Mouse (Mus musculus): Measurements from ENCODE around the gene Ltbp1. TPM values are rescaled to one million over a fixed set of nuclear protein-coding genes. Genes with fewer than 3 reads are reported as not detected.

Ltbp1 gene
- polyA plus RNA-seq, 1 experiment from 2014 or later, result 1.6 TPM

GRCm38 (mm10) chr17:75074978-75075699 lies 69.8 kb downstream of the Ltbp1 start:
- H3K4me3 ChIP-seq, result no peak overlapping the region
- WGBS, result 73% methylated on average over 19 of the region's 19 CpGs
- 0 out of 2 replicates have a peak, but pooled peaks cover 3% of the 10 kb centered on the region for H3K27me3 ChIP-seq
- H3K9me3 ChIP-seq, result no peaks in the 10 kb centered on the region
- H3K27ac ChIP-seq (replicated peaks), result no peak overlapping the region
- H3K9ac ChIP-seq, result no peak overlapping the region
- no peaks in the 10 kb centered on the region for H3K4me1 ChIP-seq (replicated peaks)
- H3K36me3 ChIP-seq, result no peaks in the 10 kb centered on the region
- no peak overlapping the region for H3K4me2 ChIP-seq
- no peak for ATAC-seq (ENCODE audit: low FRiP score, low read depth)

GRCm38 (mm10) chr17:75081401-75081800 lies 76.0 kb downstream of the Ltbp1 start:
- H3K36me3 ChIP-seq, result no peaks in the 10 kb centered on the region
- H3K4me1 ChIP-seq (replicated peaks), result no peaks in the 10 kb centered on the region
- H3K27ac ChIP-seq (replicated peaks), result no peak overlapping the region
- H3K4me3 ChIP-seq, result no peak overlapping the region
- H3K4me2 ChIP-seq, result no peak overlapping the region
- H3K9me3 ChIP-seq, result no peaks in the 10 kb centered on the region
- 86% methylated on average over 2 of the region's 2 CpGs for whole genome bisulfite sequencing
- H3K9ac ChIP-seq, result no peak overlapping the region
- H3K27me3 ChIP-seq, result no peaks in the 10 kb centered on the region
- ATAC-seq (ENCODE audit: low FRiP score, low read depth), result no peak

DNA sequence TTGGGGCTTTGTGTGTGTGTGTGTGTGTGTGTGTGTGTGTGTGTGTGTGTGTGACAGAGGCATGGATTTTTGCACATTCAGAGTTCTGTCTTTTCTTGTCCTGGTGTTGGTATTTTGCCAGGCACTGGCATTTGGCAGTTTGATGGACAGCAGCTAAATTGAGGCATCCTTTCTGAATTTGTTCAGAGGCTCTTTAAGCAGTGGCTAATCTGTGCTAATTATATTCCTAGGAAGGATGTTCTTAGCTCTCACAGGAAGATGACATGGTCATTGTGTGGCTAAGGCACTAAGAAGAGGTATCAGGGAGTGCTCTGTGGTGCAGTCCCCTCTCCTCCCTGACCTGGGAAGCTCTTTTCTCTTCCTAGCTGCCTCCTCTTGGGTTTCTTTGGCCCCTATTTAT lies 77.1 kb downstream of the Ltbp1 start:
- H3K9me3 ChIP-seq, result no peaks in the 10 kb centered on the region
- no peaks in the 10 kb centered on the region for H3K4me1 ChIP-seq (replicated peaks)
- no peak overlapping the region for H3K4me3 ChIP-seq
- H3K27me3 ChIP-seq, result no peaks in the 10 kb centered on the region
- ATAC-seq (ENCODE audit: low FRiP score, low read depth), result no peak
- no peak overlapping the region for H3K27ac ChIP-seq (replicated peaks)
- no peaks in the 10 kb centered on the region for H3K36me3 ChIP-seq
- no peak overlapping the region for H3K4me2 ChIP-seq
- H3K9ac ChIP-seq, result no peak overlapping the region

DNA sequence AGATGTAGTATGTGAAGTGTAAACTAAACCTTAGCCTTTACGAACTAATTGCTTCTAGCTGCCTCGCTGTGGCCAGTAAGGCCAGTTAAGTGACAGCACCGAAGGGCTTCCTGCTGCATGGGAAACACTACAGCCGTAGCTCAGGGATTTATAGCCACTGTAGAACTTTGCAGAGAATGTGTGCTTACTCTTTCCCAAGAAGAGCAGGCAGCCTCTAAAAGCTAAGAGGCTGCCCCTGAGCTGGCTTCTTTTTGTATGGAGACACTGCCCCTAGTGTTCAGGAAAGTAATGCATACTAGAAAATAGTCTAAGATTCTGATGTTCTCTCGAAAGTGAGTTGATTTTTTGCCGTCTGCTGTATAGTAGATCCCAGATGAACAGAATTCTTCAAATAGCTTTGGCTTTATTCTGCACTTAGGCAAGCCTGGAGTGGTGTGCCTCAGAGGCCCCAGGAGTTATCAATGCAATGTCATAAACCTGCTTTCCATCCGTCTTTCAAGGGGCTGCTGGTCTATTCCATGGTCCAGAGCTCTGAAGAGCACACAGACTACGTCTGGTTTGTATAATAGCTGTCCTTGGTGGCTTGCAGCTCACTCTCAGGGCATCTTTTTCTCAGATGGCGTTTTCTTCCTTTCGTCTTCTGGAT lies 82.1 kb downstream of the Ltbp1 start:
- WGBS, result 54% methylated on average over 10 of the region's 10 CpGs
- no peaks in the 10 kb centered on the region for H3K27me3 ChIP-seq
- no peak overlapping the region for H3K4me2 ChIP-seq
- 0 out of 2 replicates have a peak, but pooled peaks have one; percentile 51 for ATAC-seq (ENCODE audit: low FRiP score, low read depth)
- no peak overlapping the region for H3K9ac ChIP-seq
- no peaks in the 10 kb centered on the region for H3K4me1 ChIP-seq (replicated peaks)
- no peaks in the 10 kb centered on the region for H3K9me3 ChIP-seq
- no peak overlapping the region for H3K4me3 ChIP-seq
- H3K27ac ChIP-seq (replicated peaks), result no peak overlapping the region
- no peaks in the 10 kb centered on the region for H3K36me3 ChIP-seq

GRCm38 (mm10) chr17:75088232-75088631 lies 82.9 kb downstream of the Ltbp1 start:
- WGBS, result 65% methylated on average over 4 of the region's 4 CpGs
- Histone ChIP-seq H3K4me1 (replicated peaks) (no peaks in the 10 kb centered on the region), H3K9ac (no peak overlapping the region), H3K27ac (replicated peaks) (no peak overlapping the region), H3K4me2 (no peak overlapping the region), H3K9me3 (no peaks in the 10 kb centered on the region), H3K36me3 (no peaks in the 10 kb centered on the region), H3K27me3 (no peaks in the 10 kb centered on the region), H3K4me3 (no peak overlapping the region)
- no peak for ATAC-seq (ENCODE audit: low FRiP score, low read depth)

DNA sequence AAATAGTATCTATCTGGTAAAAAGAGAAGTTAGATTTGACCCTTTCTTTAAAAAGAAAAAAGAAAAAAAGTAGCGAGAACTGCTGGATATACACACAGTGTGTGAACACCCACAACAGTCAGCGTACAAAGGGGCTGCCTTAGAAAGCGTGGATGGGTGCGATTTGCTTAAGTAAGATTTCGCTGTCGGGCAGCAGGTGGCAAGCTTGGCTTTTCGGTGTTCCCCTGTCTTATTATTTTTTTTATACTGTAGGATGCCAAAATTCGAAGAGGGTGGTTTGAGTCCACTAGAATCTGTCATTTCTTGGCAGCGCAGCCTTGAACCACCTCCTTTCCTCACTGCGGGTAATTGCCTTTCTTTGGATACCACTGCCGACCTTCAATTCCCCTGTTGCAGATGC lies 83.4 kb downstream of the Ltbp1 start:
- Histone ChIP-seq H3K4me1 (replicated peaks) (no peaks in the 10 kb centered on the region), H3K4me2 (no peak overlapping the region), H3K27me3 (no peaks in the 10 kb centered on the region), H3K9me3 (no peaks in the 10 kb centered on the region), H3K36me3 (no peaks in the 10 kb centered on the region), H3K9ac (no peak overlapping the region), H3K4me3 (no peak overlapping the region), H3K27ac (replicated peaks) (no peak overlapping the region)
- peak; percentile 71; the same call in 1 of the 2 replicates for ATAC-seq (ENCODE audit: low FRiP score, low read depth)
- WGBS, result 70% methylated on average over 11 of the region's 11 CpGs

DNA sequence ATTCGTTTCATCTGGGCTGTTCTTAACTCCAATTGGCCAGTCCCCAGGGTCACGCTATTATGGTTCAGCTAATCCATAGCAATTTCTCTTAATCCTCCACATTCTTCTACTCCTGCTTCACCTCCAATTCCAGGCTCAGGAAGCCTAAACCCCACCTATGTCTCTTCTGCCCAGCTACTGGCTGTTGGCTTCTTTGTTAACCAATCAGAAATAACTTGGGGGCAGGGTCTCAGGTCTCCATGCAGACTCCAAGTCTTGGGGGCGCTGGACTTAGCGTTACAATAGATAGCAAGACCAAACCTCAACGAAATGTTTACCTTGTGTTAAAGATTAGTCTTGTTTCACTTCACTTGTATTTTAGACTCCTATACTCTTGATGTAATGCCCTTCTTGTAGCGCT lies 85.2 kb downstream of the Ltbp1 start:
- ATAC-seq (ENCODE audit: low FRiP score, low read depth), result no peak
- WGBS, result 85% methylated on average over 6 of the region's 6 CpGs
- Histone ChIP-seq H3K9me3 (no peaks in the 10 kb centered on the region), H3K4me2 (no peak overlapping the region), H3K4me3 (no peak overlapping the region), H3K9ac (no peak overlapping the region), H3K36me3 (no peaks in the 10 kb centered on the region), H3K27ac (replicated peaks) (no peak overlapping the region), H3K27me3 (no peaks in the 10 kb centered on the region), H3K4me1 (replicated peaks) (no peaks in the 10 kb centered on the region)

GRCm38 (mm10) chr17:75093563-75093962 lies 88.2 kb downstream of the Ltbp1 start:
- no peak for ATAC-seq (ENCODE audit: low FRiP score, low read depth)
- H3K9me3 ChIP-seq, result no peaks in the 10 kb centered on the region
- no peak overlapping the region for H3K4me3 ChIP-seq
- WGBS, result 91% methylated on average over 3 of the region's 3 CpGs
- H3K4me2 ChIP-seq, result no peak overlapping the region
- no peak overlapping the region for H3K27ac ChIP-seq (replicated peaks)
- H3K36me3 ChIP-seq, result no peaks in the 10 kb centered on the region
- H3K9ac ChIP-seq, result no peak overlapping the region
- no peaks in the 10 kb centered on the region for H3K27me3 ChIP-seq
- H3K4me1 ChIP-seq (replicated peaks), result no peaks in the 10 kb centered on the region

DNA sequence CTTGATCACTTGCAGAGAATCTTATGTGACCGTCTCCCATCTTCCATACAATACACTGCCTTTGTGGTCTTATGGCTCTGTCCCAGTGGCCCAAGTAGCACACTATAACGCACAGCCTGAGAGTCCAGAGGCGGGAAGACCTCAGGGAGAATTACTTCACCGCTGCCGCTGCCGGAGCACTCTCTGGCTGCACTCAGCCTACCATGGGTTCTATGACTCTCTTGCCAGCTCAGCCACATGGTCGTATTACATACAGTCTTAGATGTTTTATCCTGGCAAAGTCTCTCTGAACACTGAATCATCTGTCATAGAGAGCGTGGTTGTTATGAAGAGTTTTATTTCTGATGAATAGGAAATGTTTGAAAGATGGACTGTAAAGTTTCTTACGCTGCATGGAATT lies 89.2 kb downstream of the Ltbp1 start:
- Histone ChIP-seq H3K9ac (no peak overlapping the region), H3K27me3 (no peaks in the 10 kb centered on the region), H3K9me3 (no peaks in the 10 kb centered on the region), H3K4me2 (no peak overlapping the region), H3K4me3 (no peak overlapping the region), H3K4me1 (replicated peaks) (no peaks in the 10 kb centered on the region), H3K36me3 (no peaks in the 10 kb centered on the region), H3K27ac (replicated peaks) (no peak overlapping the region)
- no peak for ATAC-seq (ENCODE audit: low FRiP score, low read depth)
- 93% methylated on average over 9 of the region's 9 CpGs for WGBS

DNA sequence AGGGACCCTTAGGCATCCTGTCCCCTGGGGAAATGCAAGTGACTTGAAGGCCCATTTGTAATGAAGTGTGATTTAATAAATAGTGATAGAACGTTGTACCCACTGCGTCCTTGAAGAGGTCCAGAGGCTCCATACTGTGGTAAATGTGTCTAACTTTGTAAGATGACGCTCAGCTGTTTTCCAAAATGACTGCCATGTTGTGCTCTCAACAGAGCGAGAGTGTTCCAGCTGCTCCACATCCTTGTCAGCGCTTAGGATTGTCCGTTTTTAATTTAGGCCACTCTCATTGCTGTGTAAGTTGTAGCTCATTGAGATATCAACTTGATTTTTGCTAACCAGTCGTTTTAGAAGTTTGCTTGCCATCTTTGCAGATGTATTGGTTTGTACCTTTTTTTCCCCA lies 91.4 kb downstream of the Ltbp1 start:
- Histone ChIP-seq H3K27me3 (no peaks in the 10 kb centered on the region), H3K4me1 (replicated peaks) (no peaks in the 10 kb centered on the region), H3K9me3 (no peaks in the 10 kb centered on the region), H3K4me3 (no peak overlapping the region), H3K4me2 (no peak overlapping the region), H3K27ac (replicated peaks) (no peak overlapping the region), H3K9ac (no peak overlapping the region), H3K36me3 (no peaks in the 10 kb centered on the region)
- WGBS, result 56% methylated on average over 7 of the region's 7 CpGs
- no peak for ATAC-seq (ENCODE audit: low FRiP score, low read depth)

GRCm38 (mm10) chr17:75097367-75097766 lies 92.0 kb downstream of the Ltbp1 start:
- H3K4me1 ChIP-seq (replicated peaks), result no peaks in the 10 kb centered on the region
- H3K4me2 ChIP-seq, result no peak overlapping the region
- H3K9me3 ChIP-seq, result no peaks in the 10 kb centered on the region
- H3K27me3 ChIP-seq, result no peaks in the 10 kb centered on the region
- no peaks in the 10 kb centered on the region for H3K36me3 ChIP-seq
- WGBS, result 36% methylated on average over 3 of the region's 3 CpGs
- H3K4me3 ChIP-seq, result no peak overlapping the region
- no peak overlapping the region for H3K27ac ChIP-seq (replicated peaks)
- no peak for ATAC-seq (ENCODE audit: low FRiP score, low read depth)
- H3K9ac ChIP-seq, result no peak overlapping the region

DNA sequence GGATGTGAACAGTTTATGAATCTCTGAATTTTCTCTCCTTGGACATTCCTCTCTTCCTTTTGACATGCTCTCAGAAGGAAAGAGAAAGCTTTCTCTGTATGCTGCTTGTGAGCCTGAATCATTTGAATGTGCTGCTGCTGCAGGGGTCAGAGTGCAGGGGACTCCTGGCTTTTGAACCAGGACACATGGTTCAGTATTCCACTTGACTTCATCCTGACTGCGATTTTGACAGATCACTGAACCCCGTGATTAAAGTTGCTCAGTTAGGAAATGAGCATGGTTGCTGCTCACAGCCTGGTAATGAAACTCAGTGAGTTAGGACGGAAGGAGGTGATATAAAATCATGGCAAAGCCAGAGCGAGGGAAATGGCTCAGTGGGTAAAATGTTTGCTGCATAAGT lies 95.8 kb downstream of the Ltbp1 start:
- Histone ChIP-seq H3K27ac (replicated peaks) (no peak overlapping the region), H3K4me2 (no peak overlapping the region), H3K4me3 (no peak overlapping the region), H3K27me3 (no peaks in the 10 kb centered on the region), H3K36me3 (no peaks in the 10 kb centered on the region), H3K4me1 (replicated peaks) (no peaks in the 10 kb centered on the region), H3K9me3 (no peaks in the 10 kb centered on the region), H3K9ac (no peak overlapping the region)
- ATAC-seq (ENCODE audit: low FRiP score, low read depth), result no peak
- WGBS, result 49% methylated on average over 4 of the region's 4 CpGs

DNA sequence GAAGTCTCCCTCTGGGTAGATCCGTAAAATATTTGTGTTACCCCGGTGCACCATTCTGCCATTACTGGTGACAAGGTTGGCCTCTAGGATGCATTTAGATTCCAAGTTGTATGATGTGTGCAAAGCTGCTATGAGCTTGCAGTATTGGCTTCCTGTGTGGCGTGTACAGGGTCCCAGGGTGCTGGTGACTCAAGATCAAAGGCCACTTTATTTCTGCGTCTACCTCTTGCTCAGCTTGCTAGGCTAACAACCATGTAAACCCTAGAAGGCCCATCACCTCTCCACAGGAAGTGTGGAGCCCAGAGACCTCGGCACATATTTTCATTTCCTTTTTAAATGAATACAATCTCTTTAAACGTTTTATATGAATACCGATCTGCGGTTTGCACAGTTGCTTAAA lies 96.6 kb downstream of the Ltbp1 start:
- H3K9me3 ChIP-seq, result no peaks in the 10 kb centered on the region
- WGBS, result 86% methylated on average over 8 of the region's 8 CpGs
- no peak overlapping the region for H3K27ac ChIP-seq (replicated peaks)
- H3K9ac ChIP-seq, result no peak overlapping the region
- H3K4me1 ChIP-seq (replicated peaks), result no peaks in the 10 kb centered on the region
- no peaks in the 10 kb centered on the region for H3K27me3 ChIP-seq
- no peak for ATAC-seq (ENCODE audit: low FRiP score, low read depth)
- H3K36me3 ChIP-seq, result no peaks in the 10 kb centered on the region
- H3K4me3 ChIP-seq, result no peak overlapping the region
- H3K4me2 ChIP-seq, result no peak overlapping the region
